Mouse (Mus musculus) liver, adult 2 months (tissue): ENCODE measurements around the gene Pcsk6. TPM values are rescaled to one million over a fixed set of nuclear protein-coding genes. Genes with fewer than 3 reads are reported as not detected.

Source experiments
- DNase-seq: peaks from one replicate; pipeline ENCODE4 v3.0.0-alpha.2; 2011; ENCODE audit warnings: low read depth, low spot score; ENCODE audit errors: extremely low read depth
- H3K27ac ChIP-seq: fragments of 200-500 bp; replicated peaks from 2 replicates; pipeline ENCODE4 v1.5.1; 2012; ENCODE audit warnings: low read depth, mild to moderate bottlenecking, control low read depth, inconsistent platforms, low read length; ENCODE audit not compliant: insufficient read depth
- H3K27me3 ChIP-seq: fragments of 200-500 bp; 2 replicates; pipeline ENCODE4 v1.6.1; 2012; ENCODE audit warnings: mild to moderate bottlenecking, moderate library complexity, low read length, inconsistent platforms; ENCODE audit not compliant: control insufficient read depth, insufficient read depth
- H3K36me3 ChIP-seq: fragments of 200-500 bp; 2 replicates; pipeline ENCODE4 v1.6.1; 2012; ENCODE audit warnings: low read length, inconsistent platforms; ENCODE audit not compliant: control insufficient read depth, insufficient read depth
- H3K4me1 ChIP-seq: fragments of 200-500 bp; 2 replicates; pipeline ENCODE4 v1.6.1; 2011; ENCODE audit warnings: low read length; ENCODE audit not compliant: control insufficient read depth, insufficient read depth
- H3K4me3 ChIP-seq: fragments of 200-500 bp; 2 replicates; pipeline ENCODE4 v1.5.1; 2011; ENCODE audit warnings: low read depth, mild to moderate bottlenecking, control low read depth, low read length, moderate library complexity; ENCODE audit not compliant: insufficient read depth
- H3K79me2 ChIP-seq: fragments of 200-500 bp; 2 replicates; pipeline ENCODE4 v1.6.1; 2012; ENCODE audit warnings: inconsistent platforms, mild to moderate bottlenecking, low read length, moderate library complexity; ENCODE audit not compliant: control insufficient read depth, insufficient read depth
- H3K9ac ChIP-seq: fragments of 200-500 bp; 2 replicates; pipeline ENCODE4 v1.6.1; 2012; ENCODE audit warnings: low read depth, mild to moderate bottlenecking, control low read depth, inconsistent platforms, low read length
- CTCF ChIP-seq: fragments of 200-500 bp; IDR thresholded peaks from 2 replicates; pipeline ENCODE4 v1.5.1; 2011; ENCODE audit warnings: low read depth, low read length, control low read depth
- POLR2A ChIP-seq: fragments of 200-500 bp; IDR thresholded peaks from 2 replicates; pipeline ENCODE4 v1.6.1; 2011; ENCODE audit warnings: low read length, control low read depth; ENCODE audit not compliant: insufficient read depth; ENCODE audit errors: extremely low read depth
- WGBS: fragments of 180-500 bp; shearing (Covaris S2); methylation state at CpG from one replicate; pipeline ENCODE4 v1.1.7; 2018; 5-methylcytosine and 5-hydroxymethylcytosine counted together
- polyA plus RNA-seq: library from polyadenylated mRNA; depleted of rRNA; stranded (reverse); fragments of >200 nt; gene quantifications from 2 replicates; pipeline ENCODE4 v1.2.3, GENCODE M21; 2012; rRNA removed
- total RNA-seq: library from RNA; depleted of rRNA; stranded (reverse); fragments of >200 nt; gene quantifications from 2 replicates; pipeline ENCODE4 v1.2.3, GENCODE M21; 2014; rRNA removed

The Pcsk6 gene
- total and polyA plus RNA-seq, 2 experiments: 43.2 to 50.2 TPM

- Histone ChIP-seq H3K36me3 (peaks cover 28% of the 10 kb centered on the region), H3K27ac (no peak overlapping the region), H3K9ac (no peak overlapping the region), H3K79me2 (no peaks in the 10 kb centered on the region), H3K27me3 (no peaks in the 10 kb centered on the region), H3K4me1 (no peaks in the 10 kb centered on the region), H3K4me3 (no peak overlapping the region)
- 88% methylated on average over 8 of the region's 8 CpGs for WGBS
- no peak for DNase-seq
- TF ChIP-seq POLR2A (no peak), CTCF (no peak)
These were observed 231.1 kb downstream of the Pcsk6 start for GRCm38 (mm10) chr7:66092656-66093055.

- no peak overlapping the region for H3K4me3 ChIP-seq
- no peaks in the 10 kb centered on the region for H3K79me2 ChIP-seq
- no peak overlapping the region for H3K9ac ChIP-seq
- H3K27me3 ChIP-seq: no peaks in the 10 kb centered on the region
- peaks cover 14% of the 10 kb centered on the region for H3K36me3 ChIP-seq
- no peaks in the 10 kb centered on the region for H3K4me1 ChIP-seq
- 40% methylated on average over 5 of the region's 5 CpGs for whole genome bisulfite sequencing
- TF ChIP-seq CTCF (no peak), POLR2A (no peak)
- no peak overlapping the region for H3K27ac ChIP-seq
- DNase-seq: peak; percentile 46
These were observed 232.6 kb downstream of the Pcsk6 start for GRCm38 (mm10) chr7:66094141-66094540.

GRCm38 (mm10) chr7:66098803-66099202 lies 237.3 kb downstream of the Pcsk6 start:
- Histone ChIP-seq H3K27ac (no peak overlapping the region), H3K27me3 (no peaks in the 10 kb centered on the region), H3K79me2 (no peaks in the 10 kb centered on the region), H3K4me1 (no peaks in the 10 kb centered on the region), H3K9ac (no peak overlapping the region), H3K36me3 (no peaks in the 10 kb centered on the region), H3K4me3 (no peak overlapping the region)
- no peak for DNase-seq
- no peak for TF ChIP-seq CTCF
- no peak for TF ChIP-seq POLR2A
- WGBS: 83% methylated on average over 7 of the region's 7 CpGs

Other genes with a start within 250 kb of the Pcsk6 start
- gene Tarsl2, start 216.8 kb upstream of the Pcsk6 start, total RNA-seq: 9.7 and 10.1 TPM in 2 replicates
- 3.6 and 3.8 TPM in 2 replicates for gene Tarsl2, start 216.8 kb upstream of the Pcsk6 start, polyA plus RNA-seq
- 101 and 111 TPM in 2 replicates for gene Tm2d3, start 170.6 kb upstream of the Pcsk6 start, total RNA-seq
- gene Tm2d3, start 170.6 kb upstream of the Pcsk6 start, polyA plus RNA-seq: 94.3 and 96.5 TPM in 2 replicates
- gene Gm45213, start 181.9 kb downstream of the Pcsk6 start, total RNA-seq: not detected in 2 replicates
- not detected in 2 replicates for gene Gm45213, start 181.9 kb downstream of the Pcsk6 start, polyA plus RNA-seq
- gene Snrpa1, start 197.3 kb downstream of the Pcsk6 start, total RNA-seq: 15.4 and 18.9 TPM in 2 replicates
- 9.1 and 9.8 TPM in 2 replicates for gene Snrpa1, start 197.3 kb downstream of the Pcsk6 start, polyA plus RNA-seq
- gene Selenos, start 217.9 kb downstream of the Pcsk6 start, total RNA-seq: 68.9 and 94.2 TPM in 2 replicates
- 140 and 164 TPM in 2 replicates for gene Selenos, start 217.9 kb downstream of the Pcsk6 start, polyA plus RNA-seq
- 3.4 and 3.9 TPM in 2 replicates for gene Chsy1, start 247.8 kb downstream of the Pcsk6 start, total RNA-seq
- 1.3 TPM in 2 replicates for gene Chsy1, start 247.8 kb downstream of the Pcsk6 start, polyA plus RNA-seq